Mouse (Mus musculus) gastrocnemius, adult 8-10 months (tissue): ENCODE measurements around the gene Qpct. TPM values are rescaled to one million over a fixed set of nuclear protein-coding genes. Genes with fewer than 3 reads are reported as not detected.

Experiments
- total RNA-seq, 4 experiments: library from RNA; stranded (reverse); gene quantifications; 2 replicates each; pipeline ENCODE4 v1.2.4; 2022

Gene Qpct
- total RNA-seq, 4 experiments from 2014 or later: 1.1 to 2.8 (median 1.7) TPM

Other genes with a start within 250 kb of the Qpct start
- gene Heatr5b, start 216.5 kb upstream of the Qpct start, total RNA-seq: 1 to 10 TPM; 6.4 to 9.1 (median 8.1) TPM
- gene Gpatch11, start 216.3 kb upstream of the Qpct start, total RNA-seq: 10 to 100 TPM; 15.9 to 27.9 (median 23.1) TPM
- gene Eif2ak2, start 169.3 kb upstream of the Qpct start, total RNA-seq: 1 to 10 TPM; 2.7 to 3.8 (median 3.3) TPM
- gene Sult6b1, start 144.9 kb upstream of the Qpct start, total RNA-seq: not detected
- 10 to 100 TPM; 34.6 to 42.7 (median 37.3) TPM for gene Cebpzos, start 135.4 kb upstream of the Qpct start, total RNA-seq
- 10 to 100 TPM; 22.7 to 28.6 (median 24.2) TPM for gene Cebpz, start 114.8 kb upstream of the Qpct start, total RNA-seq
- 10 to 100 TPM; 25.6 to 32.1 (median 28.7) TPM for gene Ndufaf7, start 114.8 kb upstream of the Qpct start, total RNA-seq
- 10 to 100 TPM in 1 of 4 experiments, 1 to 10 TPM in 3; 7.8 to 11.2 (median 9.0) TPM for gene Prkd3, start 31.1 kb upstream of the Qpct start, total RNA-seq